Mouse (Mus musculus) lung, adult 2 months (tissue): ENCODE results near the gene Nup93.

ENCODE experiments used
- CTCF ChIP-seq: fragments of 200-500 bp; IDR thresholded peaks from 2 replicates; pipeline ENCODE4 v1.5.1; 2011; ENCODE audit warnings: mild to moderate bottlenecking, low read length, control low read depth; ENCODE audit not compliant: insufficient read depth
- POLR2A ChIP-seq: fragments of 200-500 bp; IDR thresholded peaks from 2 replicates; pipeline ENCODE4 v1.6.1; 2011; ENCODE audit warnings: low read depth, mild to moderate bottlenecking, control low read depth, low read length, borderline replicate concordance; ENCODE audit errors: extremely low read depth

- TF ChIP-seq CTCF = no peak
- no peak for TF ChIP-seq POLR2A
Measured at GRCm38 (mm10) chr8:94358541-94358940, 144.2 kb downstream of the Nup93 start.
